Mouse (Mus musculus) natural killer cell, adult 2 months (primary cell): ENCODE measurements around the gene Tubg1.
A peak's percentile ranks its signal among the peaks of the same experiment; 100 is the strongest.
"Not testable (repeated sequence)": the region's sequence is repeated elsewhere in the genome, so short reads cannot be mapped to it uniquely, and the experiment has no call there.

Experiments used
- DNase-seq, 2 experiments: peaks; one replicate each; pipeline ENCODE4 v3.0.0; 2022; ENCODE audit warnings: low spot score in 2 of 2

The Tubg1 gene

DNA sequence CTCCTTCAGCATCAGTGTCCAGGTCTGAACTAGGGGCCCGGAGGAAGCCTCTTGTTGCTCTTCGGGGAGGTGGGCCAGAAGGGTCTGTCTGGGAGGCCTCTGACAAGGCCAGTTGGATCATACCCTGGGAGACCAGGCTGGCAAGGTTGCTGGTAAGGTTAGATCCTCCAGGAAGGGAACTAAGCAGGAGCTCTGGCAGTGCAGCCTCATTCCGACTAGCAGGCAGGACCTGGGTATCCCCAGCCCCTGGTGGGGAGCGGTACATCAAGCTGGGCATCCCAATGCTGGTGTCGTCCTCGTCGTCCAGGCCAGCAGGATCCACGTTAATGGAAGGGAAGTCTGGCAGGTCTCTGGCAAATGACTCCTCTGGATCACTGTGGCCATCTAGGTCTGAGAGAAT is 21.5 kb upstream of the Tubg1 start:
- DNase-seq, result no peak

DNA sequence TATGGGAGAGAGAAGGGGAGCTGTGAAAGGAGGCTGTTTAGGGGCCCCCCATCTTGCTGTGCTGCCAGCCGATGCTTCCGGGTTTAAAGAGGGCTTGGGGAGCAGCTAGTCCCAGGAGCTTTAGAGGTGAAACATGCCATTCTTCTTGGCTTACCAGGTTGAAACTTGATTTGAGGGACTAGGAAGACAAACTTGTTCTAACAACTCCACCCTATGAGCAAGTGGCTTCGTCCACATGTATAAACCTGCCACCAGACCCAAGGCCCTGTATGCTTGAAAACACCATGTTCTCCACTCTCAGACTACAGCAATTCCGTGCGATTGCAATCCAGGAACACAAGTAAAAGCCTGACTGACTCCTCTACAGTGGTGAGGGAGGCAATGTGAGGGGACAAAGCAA is 16.7 kb upstream of the Tubg1 start:
- no peak for DNase-seq

DNA sequence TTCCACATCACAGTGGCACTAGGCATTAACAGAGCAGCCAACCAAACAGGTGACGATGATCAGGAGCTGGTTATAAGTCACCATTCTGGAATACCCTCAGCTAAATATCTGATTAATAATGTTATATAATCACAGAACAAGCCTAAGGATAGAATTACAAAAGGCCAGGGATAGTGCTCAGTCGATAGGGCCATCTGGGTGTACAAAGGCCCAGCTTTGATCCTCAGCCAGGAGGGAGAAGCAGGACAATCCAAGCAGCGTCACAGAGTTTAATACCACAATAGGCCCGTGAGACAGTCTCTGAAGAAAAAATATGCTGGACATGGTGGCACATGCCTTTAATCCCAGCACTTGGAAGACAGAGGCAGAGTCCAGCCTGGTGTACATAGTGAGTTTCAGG is 10.4 kb upstream of the Tubg1 start:
- DNase-seq, result no peak

DNA sequence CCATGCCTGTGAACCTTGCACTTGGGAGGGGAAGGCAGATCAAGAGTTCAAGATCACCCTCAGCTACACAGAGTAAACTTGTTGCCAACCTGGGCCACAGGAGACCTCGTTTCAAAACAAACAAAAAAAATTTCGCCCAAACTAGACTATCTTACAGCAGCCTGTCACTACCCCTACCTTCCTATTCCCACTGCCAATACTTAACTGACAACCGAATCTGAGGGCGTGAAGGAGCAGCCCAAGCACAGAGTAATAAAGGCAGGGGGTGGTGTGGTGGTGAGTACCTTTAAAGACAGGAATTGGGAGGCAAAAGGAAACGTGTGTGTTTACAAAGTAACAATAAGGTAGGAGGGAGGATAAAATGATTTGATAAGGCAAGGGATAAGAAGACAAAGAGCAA is 9.0 kb upstream of the Tubg1 start:
- no peak for DNase-seq

DNA sequence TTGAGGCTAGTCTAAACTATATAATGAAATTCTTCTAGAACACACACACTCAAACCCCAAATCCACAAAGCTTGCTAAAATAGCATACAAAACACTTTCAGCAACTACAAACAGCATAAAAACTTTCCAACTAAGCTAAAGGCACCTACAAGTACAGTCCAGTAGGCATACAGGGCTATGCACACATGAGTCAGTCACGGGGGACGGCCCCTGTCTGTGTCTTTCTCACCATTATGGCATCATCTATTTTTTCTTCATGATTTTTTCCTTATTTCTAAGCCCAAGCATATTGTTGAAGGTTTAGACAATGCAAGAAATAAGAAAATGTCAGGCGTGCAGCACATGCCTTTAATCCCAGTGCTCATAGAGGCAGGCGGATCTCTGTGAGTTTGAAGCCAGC is 8.6 kb upstream of the Tubg1 start:
- no peak for DNase-seq

DNA sequence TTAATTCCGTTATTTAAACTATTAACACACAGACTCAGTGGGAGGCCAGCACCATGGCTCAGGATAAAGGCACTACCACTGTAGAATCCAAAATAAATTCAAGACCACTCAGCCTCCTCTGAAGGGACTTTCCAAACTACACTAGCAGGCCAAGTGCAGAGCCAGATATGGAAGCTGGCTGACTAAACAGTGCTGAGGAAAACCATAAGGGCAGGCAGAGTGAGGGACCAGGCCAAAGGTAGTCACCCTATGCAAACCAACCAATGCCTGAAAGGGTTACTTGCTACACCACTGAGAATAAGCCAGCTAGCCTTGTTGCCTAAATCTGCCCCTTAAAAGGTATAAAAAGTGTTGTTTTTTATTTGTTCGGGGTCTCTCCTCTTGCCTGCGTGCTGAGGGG is 7.6 kb upstream of the Tubg1 start:
- no peak for DNase-seq

DNA sequence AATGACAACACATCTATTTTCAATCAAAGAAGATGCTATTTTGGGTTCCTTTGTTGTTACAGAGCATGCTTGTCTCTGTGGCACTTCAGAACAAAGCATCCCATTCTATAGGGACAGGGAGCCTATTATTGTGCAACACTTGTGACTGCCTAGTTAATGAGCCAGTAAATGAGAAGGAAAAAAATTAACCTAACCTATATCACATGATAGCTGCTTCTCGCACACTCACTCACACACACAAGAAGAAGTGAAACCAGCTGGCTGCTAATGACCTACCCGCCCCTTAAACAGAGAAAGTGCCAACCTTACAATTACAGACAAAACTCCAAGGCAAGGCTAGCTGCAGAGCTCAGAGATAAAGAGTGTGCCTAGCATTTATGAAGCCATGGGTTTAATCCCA is 4.2 kb upstream of the Tubg1 start:
- peak in 1 of 2 experiments; percentile 49 for DNase-seq

DNA sequence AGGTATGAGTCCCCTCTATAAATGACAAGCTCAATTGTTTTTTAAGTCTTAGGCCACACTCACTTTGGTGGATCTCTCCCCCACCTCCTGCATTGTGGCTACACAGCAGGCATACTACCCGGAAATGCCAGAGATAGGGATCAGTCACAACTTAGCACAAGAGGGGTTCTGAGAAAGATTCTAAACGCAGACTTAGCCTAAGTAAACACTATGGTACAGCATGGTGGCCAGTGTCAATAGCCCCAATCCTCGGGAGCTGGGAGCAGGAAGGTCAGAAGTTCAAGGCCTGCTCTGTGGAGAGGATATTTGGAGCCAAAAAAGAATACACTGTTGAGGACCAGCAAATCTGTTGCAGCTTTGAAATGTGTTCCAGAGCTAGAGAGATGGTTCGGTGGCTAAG is 1.6 kb upstream of the Tubg1 start:
- no peak for DNase-seq

DNA sequence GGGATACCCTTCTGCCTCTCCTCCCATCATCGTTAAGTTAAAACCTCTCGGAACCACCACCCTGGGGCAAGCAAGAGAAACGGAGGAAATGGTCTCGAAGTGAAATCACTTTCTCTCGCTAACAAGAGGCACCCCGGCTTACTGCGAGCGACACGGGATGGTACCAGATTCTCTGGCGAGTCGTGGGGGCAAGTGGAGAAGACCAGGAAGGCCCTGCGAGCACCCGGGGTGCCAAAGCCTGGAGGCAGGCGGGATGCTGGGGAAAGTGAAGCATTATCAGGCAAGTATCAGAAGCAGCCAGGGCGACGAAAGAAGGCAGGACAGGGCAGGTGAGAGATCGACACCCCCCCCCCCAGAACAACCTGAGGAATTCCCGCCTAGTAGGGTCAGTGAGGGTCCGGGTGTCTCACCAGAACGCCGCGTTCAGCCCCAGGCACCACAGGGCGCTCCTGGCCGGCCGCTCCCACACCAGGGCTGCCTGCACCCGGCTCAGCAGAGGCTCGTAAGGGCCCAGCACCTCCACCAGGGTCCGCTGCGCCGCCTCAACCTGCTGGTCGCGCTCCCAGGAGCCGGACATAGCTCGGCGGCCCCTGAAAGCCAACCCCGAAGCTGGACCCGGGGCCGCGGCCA is 492 bp upstream of the Tubg1 start:
- DNase-seq, result no peak

DNA sequence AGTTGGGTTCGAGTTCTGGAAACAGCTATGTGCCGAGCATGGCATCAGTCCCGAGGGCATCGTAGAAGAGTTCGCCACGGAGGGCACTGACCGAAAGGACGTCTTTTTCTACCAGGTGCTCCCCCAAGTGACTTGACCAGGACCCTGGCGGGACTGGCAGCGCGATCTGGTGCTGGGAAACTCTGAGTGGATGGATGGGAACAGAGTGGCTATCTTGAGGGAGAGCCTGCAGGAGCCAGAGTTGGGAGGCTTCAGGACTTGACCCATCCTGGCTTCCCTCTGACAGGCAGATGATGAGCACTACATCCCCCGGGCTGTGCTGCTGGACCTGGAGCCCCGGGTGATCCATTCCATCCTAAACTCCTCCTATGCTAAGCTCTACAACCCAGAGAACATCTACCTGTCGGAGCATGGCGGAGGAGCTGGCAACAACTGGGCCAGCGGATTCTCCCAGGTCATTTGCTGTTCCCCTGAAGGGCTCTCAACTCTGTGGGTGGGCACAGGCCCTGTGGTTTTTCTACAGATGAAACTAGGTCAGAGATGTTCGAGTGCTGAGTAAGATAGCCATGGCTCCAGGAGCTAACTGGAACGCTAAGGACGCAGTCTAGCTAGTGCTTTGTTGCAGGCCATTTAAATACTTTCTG is 929 bp downstream of the Tubg1 start:
- no peak for DNase-seq

DNA sequence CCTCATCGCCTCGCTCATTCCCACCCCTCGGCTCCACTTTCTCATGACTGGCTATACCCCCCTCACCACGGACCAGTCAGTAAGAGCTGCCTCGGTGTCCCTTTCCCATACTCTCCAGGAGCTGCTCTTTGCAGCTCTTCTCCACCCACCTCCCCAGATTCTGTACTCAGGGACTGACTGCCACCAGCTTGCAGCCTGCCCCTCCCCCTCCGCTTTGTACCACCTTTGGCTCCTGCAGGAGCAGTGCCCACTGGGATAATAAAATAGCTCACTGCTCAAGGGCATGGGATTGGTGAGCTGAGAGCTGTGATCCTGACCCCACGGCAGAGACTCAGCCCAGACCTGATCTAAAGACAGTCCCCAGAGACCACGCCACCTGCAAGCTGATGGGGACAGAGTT is 4.8 kb downstream of the Tubg1 start:
- not testable (repeated sequence) for DNase-seq

DNA sequence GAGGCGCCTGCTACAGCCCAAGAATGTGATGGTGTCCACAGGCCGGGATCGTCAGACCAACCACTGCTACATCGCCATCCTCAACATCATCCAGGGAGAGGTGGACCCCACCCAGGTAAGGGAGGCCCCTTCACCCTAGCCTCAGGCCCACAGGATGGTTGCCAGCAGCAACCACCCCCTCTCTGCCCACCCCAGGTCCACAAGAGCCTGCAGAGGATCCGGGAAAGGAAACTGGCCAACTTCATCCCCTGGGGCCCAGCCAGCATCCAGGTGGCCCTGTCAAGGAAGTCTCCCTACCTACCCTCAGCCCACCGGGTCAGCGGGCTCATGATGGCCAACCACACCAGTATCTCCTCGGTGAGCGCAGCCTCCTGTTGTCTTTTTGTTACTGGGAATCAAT is 5.3 kb downstream of the Tubg1 start:
- DNase-seq, result not testable (repeated sequence)

DNA sequence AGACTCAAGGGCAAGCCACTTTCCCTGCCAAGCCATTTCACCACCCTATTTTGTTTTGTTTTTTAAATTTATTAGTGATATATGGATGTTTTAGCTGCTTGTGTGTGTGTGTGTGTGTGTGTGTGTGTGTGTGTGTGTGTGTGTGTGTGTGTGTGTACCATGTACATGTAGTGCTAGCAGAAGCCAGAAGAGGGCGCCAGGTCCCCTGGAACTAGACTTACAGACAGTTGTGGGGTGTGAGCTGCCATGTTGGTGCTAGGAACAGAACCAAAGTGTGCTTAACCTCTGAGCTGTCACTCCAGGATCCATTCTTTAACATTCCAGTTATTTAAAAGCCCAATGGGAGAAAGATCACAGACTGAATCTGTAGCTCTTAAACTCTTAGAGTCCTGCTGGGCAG is 7.3 kb downstream of the Tubg1 start:
- DNase-seq, result peak in 1 of 2 experiments; percentile 36

DNA sequence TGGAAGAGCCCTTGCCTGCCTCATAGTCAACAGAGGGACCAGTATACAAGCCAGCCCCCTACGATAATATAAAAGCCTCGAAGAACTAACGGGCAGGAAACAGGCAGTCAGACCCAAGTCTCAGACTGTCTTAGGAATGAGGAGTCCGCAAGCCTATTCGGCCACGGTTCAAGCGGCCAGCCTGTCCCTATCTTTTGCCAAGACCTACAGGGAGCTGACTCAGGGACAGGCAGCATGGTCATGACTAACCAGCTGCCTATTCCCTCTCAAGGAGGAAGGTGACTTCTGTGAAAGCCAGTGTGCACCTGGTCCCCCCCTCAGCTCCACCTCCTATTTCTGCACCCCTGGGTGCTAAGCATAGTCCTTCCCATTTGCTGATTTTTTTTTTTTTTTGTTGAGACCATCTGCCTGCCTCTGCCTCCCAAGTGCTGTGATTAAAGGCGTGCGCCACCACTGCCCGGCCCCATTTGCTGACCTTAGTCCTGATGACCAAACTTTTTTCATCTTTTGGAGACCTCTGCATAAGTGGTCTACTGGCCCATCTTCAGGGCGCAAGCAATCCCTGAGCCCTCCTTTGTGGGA is 9.3 kb downstream of the Tubg1 start:
- no peak for DNase-seq

DNA sequence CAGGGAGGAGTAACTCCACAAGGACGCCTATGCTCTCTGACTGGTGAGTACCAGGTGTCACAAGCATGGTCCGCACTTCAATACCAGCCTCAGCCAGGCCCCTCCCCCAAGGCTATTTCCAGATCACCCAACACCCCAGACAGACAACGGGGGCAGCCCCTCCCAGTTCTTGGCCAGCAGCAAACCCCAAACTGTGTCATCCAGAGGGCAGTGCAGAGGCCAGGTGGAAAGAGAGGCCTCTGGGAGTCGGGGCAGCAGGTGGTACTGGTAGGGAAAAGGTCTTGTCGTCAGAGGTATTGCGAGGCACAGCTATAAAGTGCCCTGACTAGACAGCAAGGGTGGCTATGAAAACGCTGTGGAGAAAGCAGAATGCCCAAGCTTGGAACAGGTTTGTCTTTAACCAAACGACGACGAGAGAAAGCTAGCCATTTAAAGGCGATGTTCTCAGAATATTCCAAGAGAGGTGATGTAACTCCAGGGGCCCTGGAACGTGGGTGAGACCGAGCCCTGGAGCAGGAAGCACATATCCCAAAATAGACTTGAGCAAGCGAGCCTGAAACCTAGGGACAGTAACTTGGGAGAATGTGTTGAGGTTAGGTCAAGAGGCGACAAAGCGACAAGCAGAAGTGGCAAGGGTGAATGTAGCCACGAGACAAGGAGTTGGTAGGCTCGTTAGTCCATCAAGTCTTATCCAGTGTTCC is 10.5 kb downstream of the Tubg1 start:
- no peak for DNase-seq

DNA sequence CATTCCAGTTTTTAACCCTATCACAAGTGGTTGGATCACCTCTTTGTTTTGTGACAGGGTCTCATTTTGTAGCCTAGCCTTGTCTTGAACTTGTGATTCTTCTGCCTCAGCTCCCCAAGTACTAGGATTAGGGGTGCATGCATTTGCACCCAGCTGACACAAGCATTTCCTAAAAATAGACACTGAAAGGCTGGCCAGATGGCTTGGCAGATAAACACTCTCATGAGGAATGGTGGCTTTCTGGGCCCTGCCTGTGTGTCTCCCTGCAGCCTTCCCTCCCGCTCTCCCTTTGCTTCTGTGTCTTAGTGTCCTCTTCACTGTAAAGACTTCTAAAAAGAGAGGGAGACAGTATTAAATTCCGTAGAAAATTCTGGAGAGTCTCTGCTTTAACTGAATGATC is 11.4 kb downstream of the Tubg1 start:
- no peak for DNase-seq

DNA sequence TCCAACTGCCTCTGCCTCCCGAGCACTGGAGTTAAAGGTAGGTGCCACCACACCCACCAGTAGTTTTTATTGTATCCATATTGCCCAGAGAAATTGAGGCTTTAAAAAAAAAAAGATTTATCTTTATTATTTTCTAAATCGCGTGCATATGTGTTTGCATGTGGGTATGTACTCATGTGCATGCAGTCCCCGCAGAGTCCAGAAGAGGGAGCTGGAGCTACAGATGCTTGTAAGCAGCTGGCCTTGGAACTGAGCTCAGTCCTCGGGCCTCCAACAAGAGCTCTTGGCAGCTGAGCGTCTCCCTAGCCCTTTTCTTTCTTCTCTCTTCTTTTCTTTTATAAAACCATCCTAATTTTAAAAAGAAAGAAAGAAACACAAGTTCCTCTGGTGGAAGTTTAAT is 12.0 kb downstream of the Tubg1 start:
- DNase-seq, result no peak

DNA sequence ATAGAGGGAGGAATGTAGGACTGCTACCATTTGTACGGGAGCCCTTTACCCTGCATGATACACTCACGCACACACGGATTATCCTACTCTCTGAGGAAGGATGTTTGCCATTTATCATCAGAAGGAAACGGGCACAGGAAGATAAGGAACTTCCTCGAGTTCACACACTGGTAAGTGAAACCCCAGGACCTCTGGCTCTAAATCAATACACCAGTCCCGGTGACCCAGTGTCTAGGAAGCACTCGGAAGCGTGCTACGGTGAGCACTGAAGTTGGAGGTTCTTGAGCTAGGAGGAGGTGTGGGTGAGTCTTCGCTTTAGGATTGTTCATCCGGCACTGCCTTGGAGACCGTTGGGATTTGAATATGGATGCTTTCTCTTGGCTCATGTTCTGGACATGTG is 13.3 kb downstream of the Tubg1 start:
- DNase-seq, result no peak

DNA sequence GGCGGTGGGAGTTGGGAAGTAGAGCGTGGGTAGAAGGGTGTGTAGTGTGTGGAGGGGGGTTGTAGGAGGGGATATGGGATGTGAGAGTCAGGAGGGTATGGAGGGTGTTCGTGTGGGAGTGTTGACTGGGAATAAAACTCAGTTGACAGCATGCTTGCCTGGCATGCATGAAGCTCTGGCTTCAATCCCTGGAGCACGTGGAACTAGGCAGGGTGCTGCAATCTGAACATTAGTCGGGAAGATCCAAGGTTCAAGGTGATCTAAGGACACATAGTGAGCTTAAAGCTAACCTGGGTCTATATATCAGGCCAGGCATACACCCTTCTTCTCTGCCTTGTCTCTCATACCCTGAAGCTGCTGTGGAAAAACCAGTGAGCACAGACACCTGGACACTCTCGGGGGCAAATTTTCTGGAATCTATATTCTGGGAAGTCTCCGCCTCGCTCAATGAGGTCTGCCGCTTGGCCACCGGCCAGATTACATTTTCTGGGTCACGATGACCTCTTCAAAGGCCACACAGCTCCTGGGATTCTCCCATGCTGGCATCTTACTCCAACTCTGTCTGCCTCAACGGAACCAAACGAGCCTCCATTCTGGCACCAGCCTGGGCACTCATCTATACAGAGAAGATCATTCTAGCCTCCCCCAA is 14.6 kb downstream of the Tubg1 start:
- no peak for DNase-seq

DNA sequence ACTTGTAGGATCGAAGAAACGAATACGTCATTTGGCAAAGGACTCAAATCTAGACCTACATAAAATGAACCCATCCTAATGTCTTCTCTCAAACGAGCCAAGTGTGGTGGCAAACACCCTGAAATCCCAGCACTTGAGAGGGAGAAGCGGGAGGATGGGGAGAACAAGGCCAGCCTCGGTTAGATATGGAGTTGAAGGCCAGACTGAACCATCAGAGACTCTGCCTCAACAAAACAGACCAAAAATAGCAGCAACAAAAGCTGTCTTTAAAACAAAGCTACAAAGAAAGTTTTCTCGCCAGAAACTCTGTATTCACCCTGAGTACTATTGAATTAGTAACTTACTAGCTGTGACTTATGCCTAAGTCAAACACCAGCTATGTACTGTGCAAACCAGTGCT is 17.3 kb downstream of the Tubg1 start:
- no peak for DNase-seq

DNA sequence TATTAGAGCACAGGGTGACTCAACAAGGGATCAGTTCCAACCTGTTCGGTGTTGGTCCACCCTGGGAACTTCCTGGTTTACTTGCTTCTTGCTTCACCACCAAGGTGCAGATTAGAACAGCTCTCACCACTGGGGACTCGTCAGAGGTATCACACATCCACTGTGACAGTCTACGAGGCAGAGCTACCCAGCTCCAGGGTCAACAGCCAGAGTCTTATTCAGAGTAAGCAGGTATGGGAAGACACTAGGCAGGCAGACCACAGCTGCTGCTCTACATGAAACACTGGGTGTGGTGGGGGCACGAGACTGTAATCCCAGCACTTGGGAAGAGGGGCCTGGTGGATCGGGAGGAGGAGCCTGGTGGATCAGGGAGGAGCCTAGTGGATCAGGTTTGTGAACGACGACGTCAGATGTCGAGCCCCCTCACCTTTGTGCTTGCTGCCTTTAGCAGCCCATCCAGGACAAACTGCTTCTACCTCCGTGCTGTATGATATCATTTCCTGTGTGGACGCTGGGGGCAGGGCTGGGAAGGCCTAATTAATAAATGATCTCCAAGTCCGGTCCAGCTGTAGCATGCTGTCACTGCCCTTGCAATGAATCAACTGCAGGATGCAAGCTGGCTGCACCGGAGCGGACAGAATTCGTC is 18.9 kb downstream of the Tubg1 start:
- no peak for DNase-seq
